Mouse (Mus musculus): ENCODE data around the gene Cysrt1. TPM values are rescaled to one million over a fixed set of nuclear protein-coding genes. Genes with fewer than 3 reads are reported as not detected.
"Not testable (repeated sequence)": the region's sequence is repeated elsewhere in the genome, so short reads cannot be mapped to it uniquely, and the experiment has no call there.

Cysrt1 gene
- total RNA-seq, 2 experiments from 2014 or later: not detected

- peak in 1 of 2 experiments; percentile 35 for DNase-seq (ENCODE audit: low spot score in 2 of 2)
- intact Hi-C loops (cut with DNase I): no loop called here
Measured at GRCm38 (mm10) chr2:25266720-25267119, 24.5 kb upstream of the Cysrt1 start.

DNA sequence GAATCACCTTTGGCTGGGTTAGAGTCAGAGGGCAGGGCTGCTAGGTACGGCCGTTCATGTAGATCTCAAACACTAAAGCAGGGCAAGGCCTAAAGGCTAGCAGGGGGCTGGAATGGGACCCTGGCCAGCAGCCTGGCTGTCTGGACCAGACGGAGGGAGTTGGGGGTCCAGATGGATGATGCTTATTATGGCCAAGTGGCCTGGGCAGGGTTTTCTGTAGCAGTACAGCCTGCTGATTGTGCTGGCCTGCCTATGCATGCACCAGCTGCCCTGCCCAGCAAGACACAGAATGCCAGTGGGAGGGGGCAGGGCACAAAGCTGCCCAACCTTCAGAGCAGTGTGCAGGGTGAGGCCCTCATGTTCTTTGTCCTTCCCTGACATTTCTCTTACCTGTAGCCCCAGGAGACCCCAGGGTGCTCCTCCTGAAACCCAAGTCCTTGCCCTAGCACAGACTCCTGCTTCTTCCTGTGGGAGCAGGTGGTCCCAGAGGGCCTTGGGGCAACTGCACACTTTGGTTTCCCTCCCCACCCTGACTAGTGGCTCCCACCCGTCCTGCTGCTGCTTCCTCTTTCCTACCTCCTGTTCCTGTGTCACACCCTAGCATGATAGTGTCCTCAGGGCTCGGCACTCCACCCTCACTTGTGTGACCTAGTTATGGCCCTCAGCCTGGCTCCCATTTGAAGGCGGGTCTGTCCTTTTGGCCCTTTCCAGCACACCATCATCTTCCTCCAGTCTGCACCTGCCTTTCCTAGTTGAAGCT is 23.8 kb upstream of the Cysrt1 start:
- no peak for DNase-seq (ENCODE audit: low spot score in 2 of 2)
- intact Hi-C loops (cut with DNase I): no loop called here

- intact Hi-C loops (cut with DNase I): no loop called here
- no peak for DNase-seq (ENCODE audit: low spot score in 2 of 2)
Measured at GRCm38 (mm10) chr2:25264851-25265250, 22.6 kb upstream of the Cysrt1 start.

DNA sequence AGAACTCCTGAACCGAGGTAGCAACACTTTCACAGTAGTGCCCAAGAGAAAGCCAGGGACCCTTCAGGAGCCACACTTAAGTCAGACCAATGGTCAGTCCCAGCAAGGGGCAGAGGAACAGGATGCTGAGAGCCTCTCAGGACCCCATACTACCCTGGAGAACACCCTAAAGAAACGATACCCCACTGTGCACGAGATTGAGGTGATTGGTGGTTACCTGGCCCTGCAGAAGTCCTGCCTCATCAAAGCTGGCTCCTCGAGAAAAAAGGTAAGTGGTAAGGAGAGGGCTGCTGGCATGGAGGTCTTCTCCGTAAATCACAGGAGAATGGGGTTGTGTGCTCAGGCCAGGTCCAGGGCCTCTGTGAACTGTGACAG is 22.0 kb upstream of the Cysrt1 start:
- DNase-seq (ENCODE audit: low spot score in 2 of 2): no peak
- intact Hi-C loops (cut with DNase I): no loop called here

- intact Hi-C loops (cut with DNase I): loop anchor here (1.0 kb wide), 1 partner anchor 8 kb away; no protein-coding TSS in a partner anchor
- no peak for DNase-seq (ENCODE audit: low spot score in 2 of 2)
Measured at GRCm38 (mm10) chr2:25263623-25264285, 21.5 kb upstream of the Cysrt1 start.

GRCm38 (mm10) chr2:25262795-25263622 is 20.8 kb upstream of the Cysrt1 start:
- DNase-seq (ENCODE audit: low spot score in 2 of 2): no peak
- intact Hi-C loops (cut with DNase I): loop anchor here (1.0 kb wide), 1 partner anchor 8 kb away; no protein-coding TSS in a partner anchor

- intact Hi-C loops (cut with DNase I): no loop called here
- peak; percentile 93 to 99 for DNase-seq (ENCODE audit: low spot score in 2 of 2)
Measured at GRCm38 (mm10) chr2:25262291-25262767, 20.1 kb upstream of the Cysrt1 start, which contains the start of gene Tprn. Tprn (plus strand) TSS chr2:25262618.

DNA sequence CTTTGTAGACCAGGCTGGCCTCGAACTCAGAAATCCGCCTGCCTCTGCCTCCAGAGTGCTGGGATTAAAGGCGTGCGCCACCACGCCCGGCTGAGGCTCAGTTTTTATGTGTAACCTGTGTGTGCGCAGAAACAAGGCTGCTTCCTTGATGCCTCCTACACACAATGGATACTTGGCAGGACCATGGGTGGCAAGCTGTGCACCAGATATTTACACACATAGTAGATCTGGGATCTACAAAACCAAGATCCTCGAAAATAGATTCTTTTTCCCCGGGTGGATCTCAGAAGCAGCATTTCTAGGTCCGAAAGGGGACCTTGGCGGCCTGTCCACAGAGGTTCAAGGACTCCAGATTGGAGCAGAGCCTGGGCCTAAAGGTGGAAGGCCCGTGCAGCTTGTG is 19.6 kb upstream of the Cysrt1 start:
- intact Hi-C loops (cut with DNase I): no loop called here
- peak; percentile 30 to 61 for DNase-seq (ENCODE audit: low spot score in 2 of 2)

DNA sequence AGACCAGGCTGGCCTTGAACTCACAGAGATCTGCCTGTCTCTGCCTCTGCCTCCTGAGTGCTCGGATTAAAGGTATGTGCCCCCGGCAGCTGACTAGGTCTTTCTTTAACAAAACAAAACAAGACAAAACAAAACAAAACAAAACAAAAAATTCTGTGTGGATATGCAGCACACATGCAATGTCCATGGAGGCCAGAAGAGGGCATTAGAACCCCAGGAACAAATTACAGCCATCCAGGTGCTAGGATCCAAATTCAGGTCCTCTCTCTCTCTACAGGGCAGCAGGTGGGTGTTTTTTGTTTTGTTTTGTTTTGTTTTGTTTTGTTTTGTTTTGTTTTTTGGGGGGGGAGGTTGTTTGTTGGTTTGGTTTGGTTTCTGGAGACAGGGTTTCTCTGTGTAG is 16.6 kb upstream of the Cysrt1 start:
- intact Hi-C loops (cut with DNase I): loop anchor here (5.0 kb wide), 1 partner anchor 67 kb away; no protein-coding TSS in a partner anchor
- no peak for DNase-seq (ENCODE audit: low spot score in 2 of 2)

- DNase-seq (ENCODE audit: low spot score in 2 of 2): not testable (repeated sequence)
- intact Hi-C loops (cut with DNase I): loop anchor here (5.0 kb wide), 1 partner anchor 65 kb away; no protein-coding TSS in a partner anchor
Measured at GRCm38 (mm10) chr2:25257250-25257649, 15.0 kb upstream of the Cysrt1 start.

DNA sequence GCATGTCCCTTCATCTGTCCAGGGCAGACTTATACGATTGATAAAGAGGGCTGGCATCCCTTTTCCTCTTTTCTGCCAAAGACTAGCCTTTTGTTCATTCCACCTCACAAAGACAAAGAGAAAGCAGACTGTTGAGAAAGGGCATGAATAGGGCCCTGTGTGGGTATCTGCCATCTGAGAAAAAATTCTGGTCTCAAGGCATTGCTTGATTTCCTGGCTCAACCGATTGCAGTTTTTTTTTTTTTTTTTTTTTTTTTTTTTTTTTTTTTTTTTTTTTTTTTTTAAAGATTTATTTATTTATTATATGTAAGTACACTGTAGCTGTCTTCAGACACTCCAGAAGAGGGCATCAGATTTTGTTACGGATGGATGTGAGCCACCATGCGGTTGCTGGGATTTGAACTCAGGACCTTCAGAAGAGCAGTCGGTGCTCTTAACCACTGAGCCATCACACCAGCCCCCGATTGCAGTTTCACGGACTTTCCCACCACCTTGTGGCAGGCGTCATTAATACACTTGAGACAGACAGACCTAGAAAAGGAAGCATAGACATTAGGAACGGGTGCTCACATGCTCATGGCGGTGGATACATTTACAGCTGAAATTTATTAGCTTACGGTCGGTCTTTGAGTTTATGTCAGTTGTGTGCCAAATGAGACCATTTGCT is 14.3 kb upstream of the Cysrt1 start:
- DNase-seq (ENCODE audit: low spot score in 2 of 2): not testable (repeated sequence)
- intact Hi-C loops (cut with DNase I): loop anchor here (5.0 kb wide), 1 partner anchor 64 kb away; no protein-coding TSS in a partner anchor

DNA sequence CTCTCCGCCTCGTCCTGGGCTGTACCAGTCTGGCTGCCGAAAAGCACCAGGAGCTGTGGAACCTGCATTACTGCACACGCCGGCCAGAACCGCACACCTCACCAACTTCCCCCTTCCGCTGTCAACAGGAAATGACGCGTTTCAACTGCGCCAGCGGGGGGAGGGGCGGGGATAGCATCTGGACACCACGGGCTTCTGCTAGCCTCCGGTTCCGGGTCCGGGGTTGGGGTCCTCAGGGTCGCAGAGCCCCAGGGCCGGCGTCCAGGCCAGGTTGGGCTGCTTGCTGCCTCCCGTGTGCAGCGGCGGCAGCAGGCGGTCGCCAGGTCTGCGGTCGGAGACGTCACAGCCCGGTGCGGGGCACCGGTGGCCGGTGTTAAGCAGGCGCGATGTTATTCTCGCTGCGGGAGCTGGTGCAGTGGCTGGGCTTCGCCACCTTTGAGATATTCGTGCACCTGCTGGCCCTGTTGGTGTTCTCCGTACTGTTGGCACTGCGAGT is 13.1 kb upstream of the Cysrt1 start, which contains the start of gene Tmem203:
Gene Tmem203 (plus strand): TSS at position 156 of the 496 bp plus-strand sequence.
- intact Hi-C loops (cut with DNase I): loop anchor here (2.0 to 5.0 kb wide), 2 partner anchors 31 to 63 kb away; partner anchors contain the start of gene Tubb4b
- peak; percentile 83 to 90 for DNase-seq (ENCODE audit: low spot score in 2 of 2)

GRCm38 (mm10) chr2:25252331-25252730 is 10.1 kb upstream of the Cysrt1 start:
- no peak for DNase-seq (ENCODE audit: low spot score in 2 of 2)
- intact Hi-C loops (cut with DNase I): no loop called here

DNA sequence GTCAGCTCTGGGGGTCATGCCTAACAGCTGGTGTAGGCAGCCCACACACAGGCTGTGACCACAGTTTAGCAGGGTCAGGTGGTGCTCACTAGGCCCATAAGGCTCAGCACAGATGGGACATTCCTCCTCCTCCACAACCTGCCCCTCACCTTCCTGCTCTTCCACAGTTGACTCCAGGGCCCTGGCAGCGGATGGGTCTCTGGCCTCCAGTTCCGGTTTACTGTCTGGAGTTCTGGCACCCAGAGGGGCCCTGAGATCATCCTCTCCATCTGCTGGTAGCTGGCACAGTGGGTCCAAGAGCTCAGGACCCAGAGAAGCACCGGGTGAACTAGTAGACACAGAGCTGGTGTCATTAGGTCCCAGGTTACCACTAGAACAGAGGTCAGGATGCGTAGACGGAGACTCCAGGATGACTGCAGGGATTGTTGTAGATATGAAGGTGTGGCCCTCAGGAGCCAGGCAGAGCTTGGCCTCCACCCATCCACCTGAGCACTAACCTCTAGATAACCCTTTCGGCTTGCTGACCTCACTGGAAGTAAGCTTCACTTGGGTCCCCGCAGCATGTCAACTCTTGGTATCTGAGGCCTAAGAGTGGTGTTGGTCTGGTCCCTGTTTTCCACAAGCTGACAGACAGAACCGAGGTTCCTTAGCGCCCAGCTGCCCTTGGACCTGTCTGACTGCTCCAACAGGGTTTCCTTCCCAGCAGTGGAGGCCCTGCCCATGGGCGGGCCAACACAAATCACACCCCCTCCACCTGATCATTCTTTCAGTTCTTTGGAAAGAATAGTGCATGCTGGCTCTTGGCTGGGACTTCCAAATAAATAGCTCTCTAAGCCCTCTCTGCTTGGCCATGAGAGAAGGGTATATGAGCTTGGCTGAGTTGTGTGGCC is 4.2 kb upstream of the Cysrt1 start, which contains the start of gene AL732309.1:
Gene AL732309.1 (minus strand): TSS at position 681 of the 890 bp plus-strand sequence.
- intact Hi-C loops (cut with DNase I): no loop called here
- DNase-seq (ENCODE audit: low spot score in 2 of 2): no peak

GRCm38 (mm10) chr2:25244144-25244543 is 1.9 kb upstream of the Cysrt1 start:
- DNase-seq (ENCODE audit: low spot score in 2 of 2): no peak
- intact Hi-C loops (cut with DNase I): no loop called here

- no peak for DNase-seq (ENCODE audit: low spot score in 2 of 2)
- intact Hi-C loops (cut with DNase I): no loop called here
Measured at GRCm38 (mm10) chr2:25243342-25243741, 1.1 kb upstream of the Cysrt1 start.

DNA sequence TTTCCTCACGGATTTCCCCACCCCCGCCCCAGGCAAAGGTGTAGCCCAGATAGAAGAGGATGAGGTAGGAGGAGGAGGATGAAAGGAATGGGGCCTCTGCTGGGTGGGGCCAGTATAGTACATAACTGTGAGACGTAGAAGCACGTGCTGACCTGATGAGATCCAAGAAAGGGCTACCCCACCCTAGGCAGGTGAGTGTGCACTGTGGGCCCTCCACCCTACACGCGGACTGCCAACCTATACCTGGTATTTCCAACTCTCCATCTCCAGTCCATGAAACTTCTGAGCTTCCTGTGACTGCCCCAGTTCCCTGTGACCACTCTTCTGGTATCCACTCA is 845 bp downstream of the Cysrt1 start:
- intact Hi-C loops (cut with DNase I): no loop called here
- no peak for DNase-seq (ENCODE audit: low spot score in 2 of 2)
